Mouse (Mus musculus) T-helper 2 cell (primary cell): ENCODE data around the gene Gm20388.

Experiments
- in situ Hi-C: fragments of 300-600 bp; cut with MboI, MseI; formaldehyde crosslinking; loops from one replicate; pipeline ENCODE4 v1.15.1; 2025; ENCODE audit warnings: high pct_unique_total_duplicates

The Gm20388 gene

DNA sequence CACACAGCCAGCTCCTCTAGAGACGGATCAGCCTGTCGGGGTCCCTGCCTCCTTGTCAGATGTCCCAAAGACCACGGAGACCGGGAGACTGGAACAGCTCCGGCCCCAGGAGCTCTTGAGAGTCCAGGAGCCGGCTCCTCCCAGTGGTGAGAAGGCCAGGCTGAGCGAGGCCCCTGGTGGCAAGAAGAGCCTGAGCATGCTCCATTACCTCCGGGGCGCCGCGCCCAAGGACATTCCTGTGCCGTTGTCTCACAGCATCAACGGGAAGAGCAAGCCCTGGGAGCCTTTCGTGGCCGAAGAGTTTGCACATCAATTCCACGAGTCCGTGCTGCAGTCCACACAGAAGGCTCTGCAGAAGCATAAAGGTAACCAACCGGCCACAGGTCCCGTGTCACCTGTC, 664.3 kb downstream of the Gm20388 start:
- in situ Hi-C loops: loop anchor here (25.0 kb wide), 1 partner anchor 1013 kb away; the partner anchor contains the start of gene Mbtps1

DNA sequence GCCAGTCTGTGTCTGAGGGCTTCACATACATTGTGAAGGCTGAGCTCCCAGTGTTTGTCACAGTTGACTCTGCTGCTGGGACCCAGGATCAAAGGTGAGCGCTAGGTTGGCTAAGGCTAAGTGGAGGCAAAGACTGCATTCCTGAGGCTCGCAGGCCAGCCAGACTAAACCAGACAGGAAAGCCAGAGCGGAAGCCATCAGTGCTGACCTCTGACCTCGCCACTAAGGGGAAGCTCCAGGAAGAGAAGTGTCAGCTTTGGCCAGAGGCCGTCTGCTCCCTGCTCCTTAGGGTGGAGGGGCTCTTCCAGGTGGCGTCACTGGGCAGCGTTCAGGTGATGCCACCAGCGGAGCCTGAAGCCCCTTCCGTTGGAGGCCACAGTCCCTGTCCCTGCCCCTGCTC, 665.2 kb downstream of the Gm20388 start:
- in situ Hi-C loops: loop anchor here (25.0 kb wide), 1 partner anchor 1014 kb away; the partner anchor contains the start of gene Mbtps1

GRCm38 (mm10) chr8:120577821-120578220, 667.2 kb downstream of the Gm20388 start:
- in situ Hi-C loops: loop anchor here (25.0 kb wide), 1 partner anchor 1016 kb away; the partner anchor contains the start of gene Mbtps1

DNA sequence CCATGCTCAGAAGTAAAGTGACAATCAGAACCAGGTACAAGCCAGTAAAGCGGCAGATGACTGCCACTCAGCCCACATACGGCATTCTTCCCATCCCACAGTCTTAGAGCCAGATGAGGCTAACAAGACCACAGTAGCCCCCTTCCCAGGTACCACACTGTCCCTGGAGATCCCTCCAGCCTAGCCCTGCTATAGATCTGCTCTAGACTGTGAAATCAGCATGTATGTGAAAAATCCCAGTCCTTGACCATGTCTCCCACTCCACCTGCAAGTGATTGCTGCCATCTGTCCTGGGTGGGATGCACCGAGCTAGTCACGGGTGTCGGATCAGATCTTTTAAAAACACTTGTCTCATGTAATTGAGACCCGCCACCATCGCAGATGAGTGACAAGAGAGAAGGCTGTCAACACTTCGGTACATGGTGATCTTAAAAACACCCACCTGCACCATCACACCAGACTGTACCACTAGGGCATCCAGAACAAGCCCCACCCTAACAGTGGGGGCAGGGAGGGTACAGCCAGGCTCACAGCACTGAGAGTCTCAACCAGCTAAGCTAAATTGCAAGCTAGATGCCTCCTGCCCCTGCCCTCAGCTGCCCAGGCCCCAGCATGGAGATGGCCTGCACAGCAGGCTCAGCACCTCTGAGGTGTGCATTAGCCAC, 669.8 kb downstream of the Gm20388 start:
- in situ Hi-C loops: loop anchor here (25.0 kb wide), 1 partner anchor 1018 kb away; the partner anchor contains the start of gene Mbtps1

- in situ Hi-C loops: loop anchor here (25.0 kb wide), 1 partner anchor 1019 kb away; the partner anchor contains the start of gene Mbtps1
Observed at GRCm38 (mm10) chr8:120581329-120581728, 670.7 kb downstream of the Gm20388 start.

DNA sequence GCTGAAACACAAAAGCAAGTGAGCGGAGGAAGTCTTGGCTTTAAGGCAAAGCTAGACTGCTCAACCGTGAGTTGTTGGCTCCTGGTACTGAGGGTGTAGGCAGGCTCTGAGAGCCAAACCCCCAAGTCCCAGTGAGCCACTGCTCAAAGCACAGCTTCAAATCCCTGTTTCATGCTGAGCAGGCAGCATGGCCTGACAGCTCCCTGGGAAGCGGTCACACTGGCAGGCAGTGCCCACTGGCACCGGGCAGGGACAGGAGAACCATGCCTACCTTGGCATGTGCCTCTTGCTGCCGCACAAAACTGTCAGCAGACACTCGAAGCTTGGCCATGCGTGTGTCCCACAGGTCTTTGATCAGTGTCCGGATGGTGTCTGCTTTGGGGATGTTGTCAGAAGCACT, 671.2 kb downstream of the Gm20388 start:
- in situ Hi-C loops: loop anchor here (25.0 kb wide), 1 partner anchor 1020 kb away; the partner anchor contains the start of gene Mbtps1

GRCm38 (mm10) chr8:120585521-120585920, 674.9 kb downstream of the Gm20388 start:
- in situ Hi-C loops: loop anchor here (25.0 kb wide), 1 partner anchor 1023 kb away; the partner anchor contains the start of gene Mbtps1

- in situ Hi-C loops: loop anchor here (25.0 kb wide), 1 partner anchor 1027 kb away; the partner anchor contains the start of gene Mbtps1
Observed at GRCm38 (mm10) chr8:120588908-120589771, 678.5 kb downstream of the Gm20388 start, which contains the start of gene Gins2. Gene Gins2, minus strand, starts transcription at chr8:120589304.

DNA sequence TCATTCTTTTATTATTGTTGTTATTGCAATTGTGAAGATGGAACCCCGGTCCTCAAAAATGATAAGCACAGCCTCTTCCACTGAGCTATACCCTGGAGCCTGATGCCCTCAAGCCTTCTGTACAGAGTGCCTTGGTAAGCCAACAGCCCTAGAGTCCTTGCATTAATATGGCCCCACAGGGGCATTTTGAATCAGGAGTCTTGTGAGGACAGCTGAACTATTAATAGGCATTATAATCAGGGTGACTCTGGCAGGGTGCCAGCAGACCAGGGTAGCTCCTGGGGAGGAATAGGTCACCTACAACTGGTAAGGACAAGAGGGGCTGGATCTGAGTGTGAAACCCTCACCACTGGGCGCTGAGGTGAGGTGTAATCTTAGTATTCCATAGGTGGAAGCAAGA, 679.3 kb downstream of the Gm20388 start:
- in situ Hi-C loops: loop anchor here (25.0 kb wide), 1 partner anchor 1028 kb away; the partner anchor contains the start of gene Mbtps1

DNA sequence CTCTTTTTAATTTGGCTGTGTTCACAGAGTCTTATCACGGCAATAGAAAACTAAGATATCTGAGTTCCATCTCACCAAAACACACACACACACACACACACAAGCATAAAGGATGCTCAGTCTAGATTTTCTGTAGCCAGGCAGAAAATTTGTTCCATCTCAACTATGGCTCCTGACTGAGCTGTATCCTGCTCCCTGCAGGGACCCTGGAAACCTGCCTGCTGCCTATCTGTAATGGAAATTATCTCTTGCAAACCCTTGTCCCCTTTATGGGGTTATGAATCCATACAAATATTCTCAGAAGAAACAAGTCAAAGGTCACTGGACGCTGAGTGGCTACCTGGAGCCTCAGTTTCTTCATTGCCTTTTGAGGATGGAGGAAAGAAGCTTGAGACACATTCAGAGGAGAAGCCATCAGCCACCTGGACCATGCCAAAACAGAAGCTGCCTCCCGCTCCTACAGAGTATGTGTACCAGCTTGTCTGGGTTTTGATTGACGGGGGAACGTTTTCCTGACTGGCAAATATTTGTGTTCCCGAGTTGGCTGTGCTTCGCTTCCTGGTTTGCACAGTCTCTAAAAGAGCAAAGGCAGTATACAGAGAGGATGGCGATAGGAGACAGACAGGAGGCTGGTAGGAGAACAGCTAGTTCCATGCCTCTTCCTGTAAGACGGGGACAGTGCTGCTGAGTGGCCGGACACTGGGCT, 681.1 kb downstream of the Gm20388 start:
- in situ Hi-C loops: loop anchor here (25.0 kb wide), 1 partner anchor 1029 kb away; the partner anchor contains the start of gene Mbtps1

- in situ Hi-C loops: loop anchor here (25.0 kb wide), 1 partner anchor 1032 kb away; the partner anchor contains the start of gene Mbtps1
Observed at GRCm38 (mm10) chr8:120594571-120594970, 683.9 kb downstream of the Gm20388 start.

DNA sequence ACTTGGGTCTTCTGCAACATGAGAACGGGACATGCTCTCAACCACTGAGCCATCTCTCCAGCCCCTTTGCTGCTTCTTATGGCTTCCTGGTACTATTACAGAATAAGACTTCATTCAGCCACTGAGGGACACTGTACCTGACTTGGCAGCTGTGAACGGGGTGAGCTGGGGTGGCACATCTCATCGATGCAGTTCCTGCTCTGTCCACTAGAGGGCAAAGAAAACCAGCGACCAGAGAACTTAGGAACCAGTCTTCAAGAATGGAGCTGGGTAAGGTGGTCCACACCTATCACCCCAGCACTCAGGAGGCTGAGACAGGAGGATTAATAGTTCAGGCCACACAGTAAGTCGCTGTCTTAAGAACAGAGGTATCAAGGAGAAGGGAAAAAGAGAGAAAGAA, 685.3 kb downstream of the Gm20388 start:
- in situ Hi-C loops: loop anchor here (25.0 kb wide), 1 partner anchor 1034 kb away; the partner anchor contains the start of gene Mbtps1

- in situ Hi-C loops: loop anchor here (25.0 kb wide), 1 partner anchor 1036 kb away; the partner anchor contains the start of gene Mbtps1
Observed at GRCm38 (mm10) chr8:120598579-120598978, 687.9 kb downstream of the Gm20388 start.

DNA sequence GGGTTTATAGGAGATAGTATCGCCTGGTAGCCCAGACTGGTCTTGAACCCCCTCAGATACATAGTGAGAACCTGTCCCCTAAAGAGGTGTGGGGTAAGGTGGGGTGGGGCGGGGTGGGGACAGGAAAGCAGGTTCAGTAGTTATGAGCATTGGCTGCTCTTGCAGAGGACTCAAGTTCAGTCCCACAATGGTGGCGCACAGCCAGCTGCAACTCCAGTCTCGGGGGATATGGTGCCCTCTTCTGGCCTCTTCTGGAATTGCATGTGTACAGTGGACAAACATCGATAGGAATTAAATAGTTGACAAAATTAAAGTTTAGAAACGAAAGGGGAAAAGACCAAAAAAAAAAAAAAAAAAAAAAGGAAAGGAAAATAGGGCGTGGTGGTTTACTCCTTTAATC, 688.9 kb downstream of the Gm20388 start:
- in situ Hi-C loops: loop anchor here (25.0 kb wide), 1 partner anchor 1037 kb away; the partner anchor contains the start of gene Mbtps1

GRCm38 (mm10) chr8:120602672-120603071, 692.0 kb downstream of the Gm20388 start:
- in situ Hi-C loops: no loop called here

DNA sequence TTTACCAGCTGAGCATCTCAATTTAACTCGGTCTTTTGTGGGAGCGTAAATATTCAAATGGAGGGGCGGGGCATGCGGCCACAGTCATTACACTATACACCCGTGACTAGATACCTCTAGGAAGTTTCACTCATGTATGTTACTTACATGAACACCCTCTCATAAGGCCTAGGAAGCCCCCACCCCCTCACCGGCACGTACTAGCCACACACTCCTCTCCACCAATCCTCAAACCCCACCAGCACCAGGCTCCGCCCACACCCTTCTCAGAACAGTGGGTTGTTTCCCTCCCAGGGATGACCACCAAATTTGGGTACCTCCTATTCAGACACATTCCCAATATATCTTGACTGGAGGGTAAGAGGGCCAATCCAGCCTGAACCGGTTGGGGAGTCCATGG, 696.8 kb downstream of the Gm20388 start:
- in situ Hi-C loops: no loop called here

GRCm38 (mm10) chr8:120607885-120608284, 697.2 kb downstream of the Gm20388 start:
- in situ Hi-C loops: no loop called here

DNA sequence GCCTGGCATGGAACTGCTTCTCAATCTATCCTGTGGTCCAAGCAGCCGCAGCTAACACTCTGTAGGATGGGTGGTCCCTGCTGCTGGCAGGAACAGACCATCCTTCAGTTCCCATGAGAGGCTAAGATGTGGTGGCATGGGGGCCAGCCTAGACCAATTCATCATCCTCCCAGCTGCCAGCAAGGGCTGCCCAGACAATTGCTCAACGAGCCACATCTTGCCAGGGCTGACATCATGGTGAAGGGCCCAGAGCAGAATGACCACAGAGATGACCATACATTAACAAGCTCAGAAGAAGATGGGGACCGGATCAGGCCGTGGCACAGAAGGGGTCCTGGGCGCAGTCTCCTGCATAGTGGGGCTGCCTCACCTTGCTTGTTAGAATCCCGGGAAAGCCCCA, 700.2 kb downstream of the Gm20388 start:
- in situ Hi-C loops: no loop called here

DNA sequence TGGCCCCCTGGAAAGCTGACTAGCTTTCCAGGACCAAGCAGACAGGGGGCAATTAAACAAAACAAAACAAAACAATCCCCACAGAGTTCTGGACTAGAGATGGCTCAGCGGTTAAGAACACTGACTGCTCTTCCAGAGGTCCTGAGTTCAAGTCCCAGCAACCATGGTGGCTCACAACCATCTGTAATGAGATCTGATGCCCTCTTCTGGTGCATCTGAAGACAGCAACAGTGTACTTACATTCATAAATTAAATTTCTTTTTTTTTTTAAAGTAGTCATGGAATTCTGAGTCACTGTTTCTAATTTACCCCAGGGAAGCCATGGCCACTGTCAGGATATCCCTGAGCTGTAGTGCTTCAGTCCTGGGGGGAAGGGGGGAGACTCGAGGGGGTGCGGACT, 703.9 kb downstream of the Gm20388 start:
- in situ Hi-C loops: no loop called here

DNA sequence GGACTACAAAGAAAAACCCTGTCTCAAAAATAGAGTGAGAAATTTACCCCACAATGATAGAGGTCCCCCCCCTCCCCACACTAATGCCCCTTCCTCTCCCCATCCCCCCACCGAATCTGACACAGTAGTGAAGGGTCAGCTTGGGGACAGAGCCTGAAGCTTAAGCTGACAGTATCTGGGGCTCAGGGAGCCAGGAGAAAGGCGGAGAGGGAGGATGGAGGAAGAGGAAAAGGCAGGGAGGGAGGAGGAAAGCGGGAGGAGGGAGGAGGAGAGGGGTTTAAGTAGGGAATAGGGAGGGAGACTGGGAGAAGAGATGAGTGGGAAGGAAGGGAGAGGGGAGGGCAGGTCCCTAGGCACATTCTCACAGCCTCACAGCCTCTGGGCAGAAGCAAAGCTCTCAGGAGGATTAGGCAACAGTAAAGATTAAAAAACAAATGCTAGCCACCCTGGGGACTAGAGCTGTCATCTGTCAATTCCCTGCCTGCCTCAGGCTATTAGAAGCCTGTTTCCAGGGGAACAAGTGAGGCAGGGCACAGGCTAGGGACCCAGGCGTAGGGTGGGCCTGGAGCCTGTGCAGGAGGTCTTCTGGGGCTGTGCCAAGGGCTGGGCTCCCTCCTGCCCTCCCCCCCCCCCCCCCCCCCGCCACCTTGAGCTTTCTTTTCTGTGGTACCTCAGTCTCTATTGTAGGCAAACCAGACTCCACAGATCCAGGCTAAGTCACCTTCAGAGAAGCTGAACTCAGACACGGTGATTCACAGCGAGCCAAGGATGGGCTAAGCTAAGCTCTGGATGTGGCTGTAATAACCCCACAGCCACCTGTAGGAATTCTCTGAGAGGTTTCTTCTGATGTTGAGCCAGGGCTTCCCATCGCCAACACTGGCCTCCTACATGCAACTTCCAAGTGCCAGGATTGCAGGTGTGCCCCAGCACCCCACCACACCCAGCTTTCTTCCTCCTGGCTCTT, 706.3 kb downstream of the Gm20388 start:
- in situ Hi-C loops: no loop called here
